Mouse (Mus musculus): Measurements from ENCODE around the gene Fes. TPM values are rescaled to one million over a fixed set of nuclear protein-coding genes. Genes with fewer than 3 reads are reported as not detected.
"Not testable (repeated sequence)": the region's sequence is repeated elsewhere in the genome, so short reads cannot be mapped to it uniquely, and the experiment has no call there.

Gene Fes
- total RNA-seq, 2 experiments from 2014 or later: 5.7 to 7.6 TPM

GRCm38 (mm10) chr7:80407712-80408111 is 20.0 kb upstream of the Fes start:
- intact Hi-C loops (cut with DNase I; ENCODE audit: low total_unique reads): no loop called here

GRCm38 (mm10) chr7:80406186-80406585 is 18.4 kb upstream of the Fes start:
- intact Hi-C loops (cut with DNase I; ENCODE audit: low total_unique reads): no loop called here

More at GRCm38 (mm10) chr7:80407712-80408111, 20.0 kb upstream of the Fes start:
- no peak for DNase-seq

GRCm38 (mm10) chr7:80405188-80405695 is 17.5 kb upstream of the Fes start, which contains the start of gene Furin:
Furin (minus strand) TSS chr7:80405436.
- no peak for DNase-seq
- intact Hi-C loops (cut with DNase I; ENCODE audit: low total_unique reads): no loop called here

More at GRCm38 (mm10) chr7:80406186-80406585, 18.4 kb upstream of the Fes start:
- no peak for DNase-seq

DNA sequence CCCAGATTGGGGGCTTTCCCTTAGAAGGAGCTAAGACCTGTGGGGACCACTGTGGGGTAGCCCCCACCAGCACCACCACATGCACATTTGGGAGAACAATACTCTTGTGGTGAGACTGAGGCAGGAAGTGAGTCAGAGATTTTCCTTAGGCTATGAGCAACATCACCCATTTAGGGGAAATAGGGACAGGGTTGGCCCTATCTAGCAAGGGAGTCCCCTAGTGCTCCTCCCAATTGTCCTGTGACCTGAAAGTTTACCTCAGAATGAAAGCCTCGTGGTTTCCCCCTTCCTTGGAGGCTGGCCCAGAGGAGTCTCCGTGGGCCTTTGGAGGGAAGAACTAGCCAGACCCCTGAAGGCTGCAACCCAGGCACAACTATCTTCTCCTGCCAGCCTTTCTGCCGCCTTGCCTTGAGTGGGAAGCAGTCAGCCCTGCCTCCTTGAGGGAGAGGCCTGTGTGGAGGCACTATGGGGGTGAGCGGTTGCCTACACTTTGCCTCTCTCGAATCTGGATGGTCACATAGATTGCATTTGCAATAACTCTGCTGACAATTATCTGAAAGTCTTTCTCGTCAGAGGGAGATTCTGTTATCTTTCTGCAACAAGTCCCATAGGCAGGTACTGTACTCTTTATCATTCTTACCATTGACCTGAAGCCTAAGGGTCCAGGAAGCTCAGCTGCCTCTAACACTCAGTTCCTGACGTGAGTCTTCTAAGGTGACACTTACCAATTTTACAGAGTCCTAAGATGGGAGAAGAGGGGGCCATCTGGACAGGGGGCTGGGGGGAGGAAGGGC is 16.6 kb upstream of the Fes start:
- DNase-seq: no peak
- intact Hi-C loops (cut with DNase I; ENCODE audit: low total_unique reads): no loop called here

GRCm38 (mm10) chr7:80403551-80403950 is 15.8 kb upstream of the Fes start:
- intact Hi-C loops (cut with DNase I; ENCODE audit: low total_unique reads): no loop called here
- peak; percentile 93 for DNase-seq

GRCm38 (mm10) chr7:80402651-80403321 is 15.0 kb upstream of the Fes start:
- intact Hi-C loops (cut with DNase I; ENCODE audit: low total_unique reads): no loop called here
- DNase-seq: peak; percentile 80

- intact Hi-C loops (cut with DNase I; ENCODE audit: low total_unique reads): no loop called here
- DNase-seq: peak; percentile 56
Measured at GRCm38 (mm10) chr7:80401860-80402641, 14.3 kb upstream of the Fes start.

- intact Hi-C loops (cut with DNase I; ENCODE audit: low total_unique reads): no loop called here
- DNase-seq: no peak
Measured at GRCm38 (mm10) chr7:80401041-80401859, 13.5 kb upstream of the Fes start.

GRCm38 (mm10) chr7:80400571-80400970 is 12.8 kb upstream of the Fes start:
- no peak for DNase-seq
- intact Hi-C loops (cut with DNase I; ENCODE audit: low total_unique reads): no loop called here

DNA sequence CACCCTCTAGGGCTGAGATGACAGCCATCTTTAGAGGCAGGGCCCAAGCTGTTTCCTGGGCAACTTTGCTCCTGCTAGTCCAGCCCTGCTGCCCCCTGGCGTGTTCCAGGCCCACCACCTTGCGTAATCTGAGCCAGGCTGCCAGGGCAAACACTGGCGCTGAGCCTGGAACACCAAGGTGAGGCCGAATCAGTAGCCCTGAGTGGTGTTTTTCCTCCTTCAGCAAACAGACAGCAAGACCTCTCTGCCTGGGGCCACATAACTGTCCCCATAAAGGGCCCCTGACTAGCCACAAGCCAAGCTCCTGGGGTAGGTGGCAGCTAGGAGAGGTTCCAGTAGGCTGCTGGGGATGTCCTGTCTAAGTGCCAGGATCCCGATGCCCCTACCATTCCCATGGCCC is 12.4 kb upstream of the Fes start:
- DNase-seq: no peak
- intact Hi-C loops (cut with DNase I; ENCODE audit: low total_unique reads): no loop called here

- no peak for DNase-seq
Measured at GRCm38 (mm10) chr7:80398654-80399444, 11.1 kb upstream of the Fes start.

DNA sequence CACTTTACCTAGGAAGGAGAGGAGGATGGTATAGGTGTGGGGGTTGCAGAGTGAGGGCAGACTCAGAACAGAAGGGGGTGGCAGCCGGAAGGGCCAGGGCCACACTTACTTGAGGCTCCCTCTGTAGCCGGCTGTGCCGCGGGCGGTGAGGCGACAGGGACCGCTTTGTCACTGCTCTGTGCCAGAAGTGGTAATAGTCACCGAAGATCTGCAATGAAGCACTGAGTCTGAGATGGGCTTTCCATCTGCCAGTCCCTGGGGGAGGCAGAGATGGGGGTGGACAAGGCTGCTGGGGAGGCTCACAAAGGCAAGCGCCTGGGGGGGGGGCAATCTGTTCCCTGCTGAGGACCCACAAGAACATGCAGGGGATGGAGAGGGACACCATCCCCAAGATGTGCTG is 10.2 kb upstream of the Fes start:
- DNase-seq: no peak
- intact Hi-C loops (cut with DNase I; ENCODE audit: low total_unique reads): no loop called here

More at GRCm38 (mm10) chr7:80398654-80399444, 11.1 kb upstream of the Fes start:
- intact Hi-C loops (cut with DNase I; ENCODE audit: low total_unique reads): no loop called here

- intact Hi-C loops (cut with DNase I; ENCODE audit: low total_unique reads); DNase-seq: not testable (repeated sequence)
Measured at GRCm38 (mm10) chr7:80396427-80396826, 8.7 kb upstream of the Fes start.

DNA sequence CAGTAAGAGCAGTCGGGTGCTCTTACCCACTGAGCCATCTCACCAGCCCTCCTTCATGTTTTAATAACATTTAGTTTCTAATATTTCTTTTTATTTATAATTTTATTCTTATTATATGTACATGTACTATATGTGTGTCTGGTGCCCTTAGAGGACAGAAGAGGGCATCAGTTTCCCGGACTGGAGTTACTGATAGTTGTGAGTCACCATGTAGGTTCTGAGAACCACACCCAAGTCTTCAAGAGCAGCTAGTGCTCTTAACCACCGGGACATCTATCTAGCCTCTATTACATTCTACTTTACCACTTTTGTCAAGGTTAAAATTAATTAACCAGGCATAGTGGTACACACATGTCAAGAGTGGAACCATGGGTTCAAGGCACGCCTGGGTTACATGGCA is 6.9 kb upstream of the Fes start:
- intact Hi-C loops (cut with DNase I; ENCODE audit: low total_unique reads): no loop called here
- no peak for DNase-seq

- intact Hi-C loops (cut with DNase I; ENCODE audit: low total_unique reads): no loop called here
- DNase-seq: no peak
Measured at GRCm38 (mm10) chr7:80392119-80392518, 4.4 kb upstream of the Fes start.

- peak; percentile 34 for DNase-seq
Measured at GRCm38 (mm10) chr7:80387033-80387632, 613 bp downstream of the Fes start.

DNA sequence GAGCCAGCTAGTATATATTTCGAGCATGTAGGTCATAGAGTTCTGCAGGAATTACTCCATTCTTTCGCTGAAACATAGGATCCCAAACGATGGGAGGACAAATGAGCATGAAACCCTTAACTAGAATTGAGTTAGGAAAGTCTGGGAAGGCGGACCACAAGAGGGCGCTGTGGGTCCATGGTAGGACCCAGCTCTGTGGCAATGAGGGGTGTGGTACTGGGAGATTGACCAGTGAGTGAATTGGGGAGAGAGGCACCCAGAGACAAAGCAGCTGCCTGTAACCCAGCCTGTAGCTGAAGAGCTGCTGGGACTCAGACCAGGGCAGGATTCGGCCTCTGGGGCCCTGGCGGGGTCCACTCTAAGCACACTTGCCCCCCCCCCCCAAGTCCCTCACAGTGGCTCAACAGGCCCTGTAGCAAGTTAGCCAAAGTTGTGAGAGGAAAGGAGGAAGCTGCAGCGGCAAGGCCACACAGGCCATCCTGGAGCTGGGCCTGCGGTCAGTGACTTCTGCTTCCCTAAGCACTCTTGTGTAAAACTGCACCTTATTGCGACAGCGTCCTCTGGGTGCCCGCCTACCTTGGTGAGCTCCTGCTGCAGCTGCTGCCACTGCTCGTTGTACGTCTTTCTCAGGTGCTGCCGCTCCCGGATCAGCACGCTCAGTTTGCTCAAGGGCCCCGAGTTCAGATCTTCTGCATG is 1.4 kb downstream of the Fes start:
- DNase-seq: peak; percentile 90
- intact Hi-C loops (cut with DNase I; ENCODE audit: low total_unique reads): loop anchor here (2.0 to 10.0 kb wide), 2 partner anchors 198 to 308 kb away; no protein-coding TSS in a partner anchor

More at GRCm38 (mm10) chr7:80387033-80387632, 613 bp downstream of the Fes start:
- intact Hi-C loops (cut with DNase I; ENCODE audit: low total_unique reads): loop anchor here (2.0 to 10.0 kb wide), 2 partner anchors 198 to 308 kb away; no protein-coding TSS in a partner anchor

Measured in gastrocnemius, postnatal 14 days (tissue).